Mouse (Mus musculus) limb, embryonic 12.5 days (tissue): Measurements from ENCODE around the gene Sema3c. TPM values are rescaled to one million over a fixed set of nuclear protein-coding genes. Genes with fewer than 3 reads are reported as not detected.
A peak's percentile ranks its signal among the peaks of the same experiment; 100 is the strongest.
"Not testable (repeated sequence)": the region's sequence is repeated elsewhere in the genome, so short reads cannot be mapped to it uniquely, and the experiment has no call there.

Experiments
- ATAC-seq: fragments of 200-750 bp; cut with Nextera tagmentation; 2 replicates; pipeline ENCODE4 v1.8.0; 2017; ENCODE audit warnings: low read depth, moderate TSS enrichment; ENCODE audit not compliant: insufficient number of reproducible peaks, insufficient read depth, low FRiP score, low TSS enrichment
- H3K27ac ChIP-seq: fragments of 300-500 bp; sonication (generic); 2 replicates; pipeline ENCODE4 v1.5.1; 2016; ENCODE audit warnings: mild to moderate bottlenecking, moderate library complexity
- H3K27me3 ChIP-seq: fragments of 300-500 bp; sonication (generic); 2 replicates; pipeline ENCODE4 v1.6.1; 2016; ENCODE audit warnings: mild to moderate bottlenecking, moderate library complexity
- H3K36me3 ChIP-seq: fragments of 300-500 bp; sonication (generic); 2 replicates; pipeline ENCODE4 v1.6.1; 2016; ENCODE audit warnings: mild to moderate bottlenecking, moderate library complexity
- H3K4me1 ChIP-seq: fragments of 300-500 bp; sonication (generic); replicated peaks from 2 replicates; pipeline ENCODE4 v1.6.1; 2016
- H3K4me2 ChIP-seq: fragments of 300-500 bp; sonication (generic); 2 replicates; pipeline ENCODE4 v1.6.1; 2016; ENCODE audit warnings: mild to moderate bottlenecking, moderate library complexity
- H3K4me3 ChIP-seq: fragments of 300-500 bp; sonication (generic); replicated peaks from 2 replicates; pipeline ENCODE4 v1.5.1; 2016; ENCODE audit warnings: mild to moderate bottlenecking
- H3K9ac ChIP-seq: fragments of 300-500 bp; sonication (generic); replicated peaks from 2 replicates; pipeline ENCODE4 v1.6.1; 2016; ENCODE audit warnings: mild to moderate bottlenecking, moderate library complexity
- H3K9me3 ChIP-seq: fragments of 300-500 bp; sonication (generic); 2 replicates; pipeline ENCODE4 v1.6.1; 2016; ENCODE audit warnings: mild to moderate bottlenecking, moderate library complexity
- WGBS: fragments of 180-500 bp; shearing (Covaris S2); methylation state at CpG from one replicate; pipeline ENCODE4 v1.1.7; 2016; 5-methylcytosine and 5-hydroxymethylcytosine counted together
- polyA plus RNA-seq: library from polyadenylated mRNA; unstranded; fragments of >200 nt; fragmentation: Nextera tagmentation; extraction: Ambion mirVana; gene quantifications from 2 replicates; pipeline ENCODE4 v1.2.1, GENCODE M21; 2016

Gene Sema3c
- polyA plus RNA-seq, result 33.2 and 38.5 TPM in 2 replicates

DNA sequence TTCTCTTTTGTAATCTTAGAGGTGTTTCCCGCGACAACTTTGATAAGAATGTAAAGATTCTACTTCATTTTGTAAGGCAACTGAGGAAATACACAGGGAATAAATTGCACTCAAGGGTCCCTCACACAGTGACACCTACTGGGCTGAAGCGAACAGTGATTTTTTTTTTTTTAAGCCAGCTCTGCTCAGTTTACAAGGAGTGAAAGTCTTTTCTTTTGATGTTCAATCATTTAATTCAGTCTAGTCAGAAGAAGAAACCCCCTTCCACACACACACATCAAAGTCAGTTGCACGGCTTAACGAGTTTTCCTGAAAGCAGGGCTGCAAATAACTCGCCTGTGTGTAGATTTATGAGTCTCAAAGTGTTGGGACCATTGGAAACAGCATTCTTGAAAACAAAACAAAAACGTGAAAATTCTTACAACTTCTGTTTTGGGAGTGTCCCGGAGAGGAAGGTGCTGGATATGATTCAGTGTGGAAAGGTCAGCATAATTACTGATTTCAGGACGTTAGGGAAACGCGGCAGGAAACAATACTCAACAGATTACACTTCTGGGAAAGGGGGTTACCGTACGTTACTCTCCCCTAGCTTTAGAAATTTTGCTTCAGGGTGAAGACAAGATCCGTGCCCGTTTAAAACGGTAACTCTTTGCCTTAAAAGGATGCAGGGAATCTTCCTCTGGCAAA lies at the start of gene Sema3c:
Sema3c (plus strand) TSS at position 588 of the 687 bp plus-strand sequence.
- peak; percentile 9; the same call in 1 of the 2 replicates for ATAC-seq
- H3K27ac ChIP-seq, result peak within 1 kb of the TSS; percentile 92
- peaks cover 5% of the 10 kb centered on the region for H3K4me1 ChIP-seq
- no peaks in the 10 kb centered on the region for H3K36me3 ChIP-seq
- H3K4me3 ChIP-seq, result peak within 1 kb of the TSS; percentile 58
- 0 out of 2 replicates have a peak, but pooled peaks cover 5% of the 10 kb centered on the region for H3K27me3 ChIP-seq
- H3K9me3 ChIP-seq, result no peaks in the 10 kb centered on the region
- H3K4me2 ChIP-seq, result peak within 1 kb of the TSS; percentile 69
- WGBS, result under 1% methylated on average over 16 of the region's 16 CpGs
- H3K9ac ChIP-seq, result peak within 1 kb of the TSS; percentile 73

DNA sequence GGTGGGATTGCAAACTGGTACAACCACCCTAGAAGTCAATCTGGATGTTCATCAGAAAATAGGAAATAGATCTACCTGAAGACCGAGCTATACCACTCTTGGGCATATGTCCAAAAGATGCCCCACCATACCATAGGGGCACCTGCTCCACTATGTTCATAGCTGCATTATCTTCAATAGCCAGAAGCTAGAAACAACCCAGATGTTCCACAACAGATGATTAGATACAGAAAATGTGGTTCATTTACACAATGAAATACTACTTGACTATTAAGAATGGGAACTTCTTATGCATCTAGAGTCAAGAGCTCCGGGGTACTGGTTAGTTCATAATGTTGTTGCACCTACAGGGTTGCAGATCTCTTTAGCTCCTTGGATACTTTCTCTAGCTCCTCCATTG lies 42.9 kb upstream of the Sema3c start:
- not testable (repeated sequence) for ATAC-seq, H3K4me3 ChIP-seq, H3K4me2 ChIP-seq

DNA sequence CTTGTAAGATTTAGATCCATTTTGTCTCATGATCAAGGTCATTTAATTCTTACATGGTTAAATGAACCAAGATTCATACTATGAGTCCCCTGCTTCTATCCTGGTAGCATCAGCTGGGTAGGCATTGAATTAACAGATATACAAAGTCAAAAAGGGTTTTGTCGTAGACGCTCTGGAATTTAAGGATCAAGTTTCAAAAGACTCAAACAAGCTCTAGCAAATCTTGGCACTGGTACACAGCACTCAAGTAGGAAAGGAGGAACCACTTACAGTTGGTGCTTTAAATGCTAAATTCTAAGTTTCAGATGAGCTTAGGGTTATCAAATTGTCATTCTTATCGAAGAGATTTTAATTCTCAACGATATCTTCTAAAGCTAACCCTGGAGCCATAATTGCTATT lies 30.9 kb upstream of the Sema3c start:
- no peak overlapping the region for H3K27ac ChIP-seq
- ATAC-seq, result no peak
- no peaks in the 10 kb centered on the region for H3K27me3 ChIP-seq
- no peaks in the 10 kb centered on the region for H3K9me3 ChIP-seq
- H3K4me2 ChIP-seq, result no peak overlapping the region
- WGBS, result 58% methylated on average over 4 of the region's 4 CpGs
- H3K36me3 ChIP-seq, result no peaks in the 10 kb centered on the region
- no peak overlapping the region for H3K9ac ChIP-seq
- no peaks in the 10 kb centered on the region for H3K4me1 ChIP-seq
- H3K4me3 ChIP-seq, result no peak overlapping the region

More for the DNA sequence above, 42.9 kb upstream of the Sema3c start:
- not testable (repeated sequence) for H3K27ac ChIP-seq, H3K27me3 ChIP-seq, H3K9ac ChIP-seq, H3K4me1 ChIP-seq, H3K9me3 ChIP-seq, H3K36me3 ChIP-seq
- 90% methylated on average over 2 of the region's 2 CpGs for WGBS

- H3K9me3 ChIP-seq, result no peaks in the 10 kb centered on the region
- no peaks in the 10 kb centered on the region for H3K36me3 ChIP-seq
- H3K4me2 ChIP-seq, result no peak overlapping the region
- no peak overlapping the region for H3K27ac ChIP-seq
- H3K27me3 ChIP-seq, result no peaks in the 10 kb centered on the region
- H3K4me3 ChIP-seq, result no peak overlapping the region
- 89% methylated on average over 2 of the region's 2 CpGs for WGBS
- no peak overlapping the region for H3K9ac ChIP-seq
- no peak for ATAC-seq
- no peaks in the 10 kb centered on the region for H3K4me1 ChIP-seq
Measured at GRCm38 (mm10) chr5:17544904-17545449, 29.1 kb upstream of the Sema3c start.

DNA sequence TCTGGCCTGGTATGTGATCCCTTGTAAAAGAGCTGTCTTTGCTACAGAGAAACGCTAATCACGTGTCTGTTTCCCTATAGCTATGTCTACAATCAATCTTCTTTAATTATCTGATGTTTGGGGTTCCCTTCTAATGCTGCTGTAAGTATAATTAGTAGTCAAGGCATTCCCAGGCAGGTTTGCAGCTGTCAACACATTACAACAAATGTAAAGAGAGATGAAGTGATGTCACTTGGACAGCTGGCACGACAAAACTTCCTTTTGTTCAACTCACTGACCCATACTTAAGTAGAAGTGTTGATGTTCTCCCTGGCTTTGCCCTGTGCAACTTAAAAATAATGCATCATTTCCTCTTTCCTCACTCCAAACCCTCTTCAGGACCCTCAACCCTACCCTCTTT lies 22.4 kb upstream of the Sema3c start:
- no peak overlapping the region for H3K27ac ChIP-seq
- ATAC-seq, result no peak
- WGBS, result 47% methylated on average over 3 of the region's 3 CpGs
- H3K4me1 ChIP-seq, result no peaks in the 10 kb centered on the region
- H3K9ac ChIP-seq, result no peak overlapping the region
- no peaks in the 10 kb centered on the region for H3K27me3 ChIP-seq
- no peak overlapping the region for H3K4me3 ChIP-seq
- H3K36me3 ChIP-seq, result no peaks in the 10 kb centered on the region
- H3K4me2 ChIP-seq, result no peak overlapping the region
- H3K9me3 ChIP-seq, result no peaks in the 10 kb centered on the region

DNA sequence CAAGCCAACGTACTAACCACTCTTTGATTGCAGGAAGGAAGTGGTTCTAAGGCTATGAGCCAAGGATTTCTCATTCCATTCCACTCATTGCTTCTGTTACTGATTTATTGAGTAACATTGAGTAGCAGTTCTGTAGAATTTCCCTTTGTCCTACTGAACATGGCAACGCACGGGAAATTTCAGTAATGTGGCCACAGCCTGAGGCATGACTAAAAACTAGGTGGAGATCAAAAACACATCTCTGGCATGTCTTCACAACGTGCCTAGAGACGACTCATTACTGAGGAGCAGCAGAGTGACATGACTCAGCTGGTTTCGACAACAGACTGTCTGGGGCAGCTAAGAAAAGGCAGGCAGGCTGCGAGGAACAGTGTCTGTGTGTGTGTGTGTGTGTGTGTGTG lies 18.0 kb upstream of the Sema3c start:
- H3K27me3 ChIP-seq, result no peaks in the 10 kb centered on the region
- no peak overlapping the region for H3K9ac ChIP-seq
- 39% methylated on average over 7 of the region's 7 CpGs for WGBS
- no peak for ATAC-seq
- H3K4me1 ChIP-seq, result no peaks in the 10 kb centered on the region
- no peak overlapping the region for H3K4me2 ChIP-seq
- H3K36me3 ChIP-seq, result no peaks in the 10 kb centered on the region
- no peak overlapping the region for H3K4me3 ChIP-seq
- no peak overlapping the region for H3K27ac ChIP-seq
- H3K9me3 ChIP-seq, result no peaks in the 10 kb centered on the region

DNA sequence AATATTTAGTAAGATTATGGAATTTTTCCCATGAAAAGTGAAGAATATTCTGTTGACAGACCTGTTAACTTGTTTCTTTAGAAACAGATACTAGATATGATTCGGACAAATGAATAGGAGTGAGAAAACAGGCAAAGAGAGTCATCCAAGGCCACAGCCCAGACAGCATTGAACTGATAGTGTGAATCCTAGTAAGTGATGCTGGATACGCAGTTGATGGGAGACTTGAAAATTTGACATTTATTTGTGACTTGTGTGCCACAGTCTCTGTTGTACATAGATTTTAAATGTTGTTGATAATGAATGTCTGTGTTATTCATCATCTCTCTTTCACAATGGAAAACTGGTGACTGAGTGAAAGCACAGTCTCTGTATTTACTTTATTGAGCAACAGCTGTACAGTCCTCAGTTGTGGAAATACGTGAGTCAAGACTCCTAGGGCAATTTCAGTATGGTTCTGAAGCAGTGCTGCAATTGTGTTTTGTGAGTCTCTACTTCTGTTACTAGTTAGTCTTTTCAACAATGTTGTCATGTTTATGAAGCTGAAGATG lies 17.3 kb upstream of the Sema3c start:
- Histone ChIP-seq H3K4me3 (no peak overlapping the region), H3K36me3 (no peaks in the 10 kb centered on the region), H3K27ac (no peak overlapping the region), H3K9ac (no peak overlapping the region), H3K9me3 (no peaks in the 10 kb centered on the region), H3K27me3 (no peaks in the 10 kb centered on the region), H3K4me2 (no peak overlapping the region), H3K4me1 (no peaks in the 10 kb centered on the region)
- no peak for ATAC-seq
- 82% methylated on average over 3 of the region's 3 CpGs for WGBS

DNA sequence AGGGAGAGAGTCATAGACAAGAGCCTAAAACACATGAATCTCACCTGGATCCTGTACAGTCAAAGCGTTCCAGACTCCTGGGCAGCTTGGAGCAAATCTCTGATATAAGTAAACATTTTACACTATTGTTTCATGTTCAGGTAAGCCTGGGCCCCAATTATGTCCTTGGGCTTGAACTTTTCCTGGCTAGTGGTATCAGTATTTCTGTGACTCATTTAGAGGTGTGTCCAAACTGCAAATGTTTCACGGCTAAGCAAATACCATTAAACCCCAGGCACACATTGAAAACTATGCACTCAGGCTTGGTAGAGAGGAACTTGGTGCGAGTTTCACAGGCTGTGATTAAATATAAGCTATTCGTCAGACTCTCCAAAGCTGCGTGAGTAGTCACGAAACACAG lies 2.5 kb upstream of the Sema3c start:
- H3K4me3 ChIP-seq, result no peak overlapping the region
- no peak overlapping the region for H3K4me2 ChIP-seq
- H3K27me3 ChIP-seq, result 0 out of 2 replicates have a peak, but pooled peaks cover 5% of the 10 kb centered on the region
- peaks cover 5% of the 10 kb centered on the region for H3K4me1 ChIP-seq
- no peaks in the 10 kb centered on the region for H3K9me3 ChIP-seq
- no peak overlapping the region for H3K9ac ChIP-seq
- WGBS, result 68% methylated on average over 6 of the region's 6 CpGs
- H3K36me3 ChIP-seq, result no peaks in the 10 kb centered on the region
- no peak for ATAC-seq
- no peak overlapping the region for H3K27ac ChIP-seq

- no peaks in the 10 kb centered on the region for H3K36me3 ChIP-seq
- peak overlapping the region; percentile 58 for H3K4me3 ChIP-seq
- peak overlapping the region; percentile 73 for H3K9ac ChIP-seq
- H3K9me3 ChIP-seq, result no peaks in the 10 kb centered on the region
- peak overlapping the region; percentile 69 for H3K4me2 ChIP-seq
- ATAC-seq, result peak; percentile 94
- H3K27me3 ChIP-seq, result 0 out of 2 replicates have a peak, but pooled peaks cover 5% of the 10 kb centered on the region
- peak overlapping the region; percentile 92 for H3K27ac ChIP-seq
- WGBS, result under 1% methylated on average over 57 of the region's 59 CpGs
- peaks cover 5% of the 10 kb centered on the region for H3K4me1 ChIP-seq
Measured at GRCm38 (mm10) chr5:17574413-17575182, 517 bp downstream of the Sema3c start.

GRCm38 (mm10) chr5:17575183-17575495 lies 1.1 kb downstream of the Sema3c start:
- H3K27ac ChIP-seq, result peak overlapping the region; percentile 92
- H3K4me3 ChIP-seq, result peak overlapping the region; percentile 58
- peak overlapping the region; percentile 73; the same call in 1 of the 2 replicates for H3K9ac ChIP-seq
- no peaks in the 10 kb centered on the region for H3K9me3 ChIP-seq
- no peaks in the 10 kb centered on the region for H3K36me3 ChIP-seq
- no peak for ATAC-seq
- peaks cover 5% of the 10 kb centered on the region for H3K4me1 ChIP-seq
- WGBS, result 23% methylated on average over 7 of the region's 7 CpGs
- 0 out of 2 replicates have a peak, but pooled peaks cover 5% of the 10 kb centered on the region for H3K27me3 ChIP-seq
- peak overlapping the region; percentile 69 for H3K4me2 ChIP-seq

DNA sequence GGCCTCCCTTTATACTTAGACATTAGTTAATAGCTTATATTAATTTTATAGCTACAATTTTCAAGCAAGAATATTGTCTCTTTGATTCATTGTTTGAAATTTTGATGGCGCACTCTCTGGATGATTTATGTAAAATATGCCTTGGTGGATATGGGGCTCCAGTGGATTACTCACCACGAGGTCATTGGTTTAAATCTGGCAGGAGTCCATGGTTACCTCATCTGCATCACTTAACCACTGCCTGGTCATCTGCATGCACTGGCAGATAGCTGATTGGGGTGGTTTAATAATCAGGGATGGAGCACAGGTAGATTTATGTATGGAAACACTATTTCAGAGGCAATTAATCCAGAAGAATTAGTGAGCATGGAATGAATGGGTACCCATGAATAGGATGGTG lies 2.0 kb downstream of the Sema3c start:
- 66% methylated on average over 2 of the region's 2 CpGs for WGBS
- peak overlapping the region; percentile 69 for H3K4me2 ChIP-seq
- H3K4me3 ChIP-seq, result peak overlapping the region; percentile 58

More for the DNA sequence above, 2.0 kb downstream of the Sema3c start:
- no peaks in the 10 kb centered on the region for H3K36me3 ChIP-seq
- H3K9me3 ChIP-seq, result no peaks in the 10 kb centered on the region
- H3K4me1 ChIP-seq, result peaks cover 5% of the 10 kb centered on the region
- H3K27me3 ChIP-seq, result 0 out of 2 replicates have a peak, but pooled peaks cover 5% of the 10 kb centered on the region
- no peak overlapping the region for H3K27ac ChIP-seq
- 0 out of 2 replicates have a peak overlapping the region, but pooled peaks have one; percentile 27 for H3K9ac ChIP-seq
- ATAC-seq, result no peak
